Mouse (Mus musculus) limb, embryonic 14.5 days (tissue): ENCODE results near the gene Akap12. TPM values are rescaled to one million over a fixed set of nuclear protein-coding genes. Genes with fewer than 3 reads are reported as not detected.

Experiments
- ATAC-seq: fragments of 200-750 bp; cut with Nextera tagmentation; 2 replicates; pipeline ENCODE4 v1.8.0; 2017; ENCODE audit warnings: low read depth, moderate number of reproducible peaks, moderate TSS enrichment; ENCODE audit not compliant: low FRiP score
- DNase-seq: peaks from one replicate; pipeline ENCODE4 v3.0.0-alpha.2; 2015; ENCODE audit warnings: low spot score
- H3K27ac ChIP-seq: fragments of 300-500 bp; sonication (generic); replicated peaks from 2 replicates; pipeline ENCODE4 v1.5.1; 2014; ENCODE audit warnings: low read depth, mild to moderate bottlenecking, low read length, moderate library complexity, mixed read lengths
- H3K27me3 ChIP-seq: fragments of 300-500 bp; sonication (generic); 2 replicates; pipeline ENCODE4 v1.6.1; 2014; ENCODE audit warnings: low read length, mixed read lengths; ENCODE audit not compliant: control insufficient read depth, insufficient read depth
- H3K36me3 ChIP-seq: fragments of 300-500 bp; sonication (generic); 2 replicates; pipeline ENCODE4 v1.6.1; 2014; ENCODE audit warnings: mild to moderate bottlenecking, low read length, moderate library complexity, mixed read lengths; ENCODE audit not compliant: control insufficient read depth, insufficient read depth
- H3K4me1 ChIP-seq: fragments of 300-500 bp; sonication (generic); 2 replicates; pipeline ENCODE4 v1.6.1; 2014; ENCODE audit warnings: antibody characterized with exemption, low read length, mixed read lengths; ENCODE audit not compliant: control insufficient read depth, insufficient read depth
- H3K4me2 ChIP-seq: fragments of 300-500 bp; sonication (generic); replicated peaks from 2 replicates; pipeline ENCODE4 v1.6.1; 2014; ENCODE audit warnings: low read depth, mild to moderate bottlenecking, low read length, moderate library complexity; ENCODE audit not compliant: severe bottlenecking
- H3K4me3 ChIP-seq: fragments of 300-500 bp; sonication (generic); replicated peaks from 2 replicates; pipeline ENCODE4 v1.5.1; 2014; ENCODE audit warnings: low read length
- H3K9ac ChIP-seq: fragments of 300-500 bp; sonication (generic); 2 replicates; pipeline ENCODE4 v1.6.1; 2014; ENCODE audit warnings: mild to moderate bottlenecking, low read depth, low read length, moderate library complexity; ENCODE audit not compliant: severe bottlenecking
- H3K9me3 ChIP-seq: fragments of 300-500 bp; sonication (generic); 2 replicates; pipeline ENCODE4 v1.6.1; 2016; ENCODE audit warnings: low read length; ENCODE audit not compliant: control insufficient read depth
- POLR2A ChIP-seq: fragments of 200-500 bp; IDR thresholded peaks from 2 replicates; pipeline ENCODE4 v1.8.0; 2012; ENCODE audit warnings: inconsistent platforms, mild to moderate bottlenecking, moderate library complexity, borderline replicate concordance; ENCODE audit not compliant: insufficient read depth, insufficient read length; ENCODE audit errors: extremely low read depth
- WGBS: fragments of 180-500 bp; shearing (Covaris S2); extraction: QIAGEN DNeasy Blood & Tissue Kit; methylation state at CpG from one replicate; pipeline ENCODE4 v1.1.7; 2014; 5-methylcytosine and 5-hydroxymethylcytosine counted together
- polyA plus RNA-seq, 2 experiments: library from polyadenylated mRNA; depleted of rRNA in 1 of 2; stranded (reverse) in 1 of 2; unstranded in 1 of 2; fragments of >200 nt; fragmentation: Nextera tagmentation in 1 of 2; extraction: Ambion mirVana in 1 of 2; gene quantifications; 2 replicates each; pipeline versions ENCODE4 v1.2.1 to v1.2.3; 2012 to 2014

Gene Akap12
- polyA plus RNA-seq, 2 experiments = 41.0 to 42.2 TPM

- Histone ChIP-seq H3K4me1 (peaks cover 9% of the 10 kb centered on the region; the same call in 1 of the 2 replicates), H3K27ac (no peak overlapping the region), H3K9ac (no peak overlapping the region), H3K9me3 (no peaks in the 10 kb centered on the region), H3K4me3 (no peak overlapping the region), H3K27me3 (no peaks in the 10 kb centered on the region), H3K36me3 (no peaks in the 10 kb centered on the region; the same call in 1 of the 2 replicates), H3K4me2 (no peak overlapping the region)
- DNase-seq = no peak
- WGBS = 75% methylated on average over 6 of the region's 6 CpGs
- TF ChIP-seq POLR2A = no peak
- no peak for ATAC-seq
These were observed 24.4 kb downstream of the Akap12 start for GRCm38 (mm10) chr10:4290561-4290960.

DNA sequence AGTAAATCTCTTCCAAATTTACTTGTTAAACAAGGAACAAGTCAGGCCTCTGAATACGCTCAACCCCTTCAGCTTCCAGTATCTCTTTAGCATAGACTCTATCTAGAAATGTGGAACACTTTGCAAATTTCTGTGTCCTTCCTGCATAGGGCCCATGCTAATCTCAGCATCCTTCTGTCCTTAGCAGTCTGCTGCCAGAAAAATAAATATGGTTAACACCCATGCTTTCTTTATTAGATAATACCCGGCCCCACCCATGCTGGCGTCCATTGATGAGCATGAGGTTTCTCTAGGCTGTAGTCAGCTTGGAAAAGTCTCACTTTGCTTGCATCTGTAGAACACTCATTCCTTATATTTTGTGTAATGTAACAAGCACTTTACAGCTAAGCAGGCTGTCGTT is 27.2 kb downstream of the Akap12 start:
- 70% methylated on average over 4 of the region's 4 CpGs for WGBS
- Histone ChIP-seq H3K9me3 (no peaks in the 10 kb centered on the region), H3K36me3 (no peaks in the 10 kb centered on the region), H3K4me2 (no peak overlapping the region), H3K4me1 (peaks cover 9% of the 10 kb centered on the region; the same call in 1 of the 2 replicates), H3K9ac (no peak overlapping the region), H3K4me3 (no peak overlapping the region), H3K27me3 (no peaks in the 10 kb centered on the region), H3K27ac (no peak overlapping the region)
- no peak for TF ChIP-seq POLR2A
- no peak for DNase-seq
- ATAC-seq = no peak

GRCm38 (mm10) chr10:4303558-4303957 is 37.4 kb downstream of the Akap12 start:
- Histone ChIP-seq H3K27me3 (no peaks in the 10 kb centered on the region), H3K9ac (no peak overlapping the region), H3K9me3 (no peaks in the 10 kb centered on the region), H3K36me3 (no peaks in the 10 kb centered on the region), H3K27ac (no peak overlapping the region), H3K4me1 (no peaks in the 10 kb centered on the region; the same call in 1 of the 2 replicates), H3K4me3 (no peak overlapping the region), H3K4me2 (no peak overlapping the region)
- no peak for ATAC-seq
- 76% methylated on average over 5 of the region's 5 CpGs for WGBS
- TF ChIP-seq POLR2A = no peak
- DNase-seq = no peak

- DNase-seq (no peak), ATAC-seq (no peak)
- H3K4me3 ChIP-seq = no peak overlapping the region
- no peak overlapping the region for H3K4me2 ChIP-seq
- no peak overlapping the region for H3K9ac ChIP-seq
- H3K27me3 ChIP-seq = no peaks in the 10 kb centered on the region
- H3K36me3 ChIP-seq = no peaks in the 10 kb centered on the region
- H3K9me3 ChIP-seq = no peaks in the 10 kb centered on the region
- H3K27ac ChIP-seq = no peak overlapping the region
- TF ChIP-seq POLR2A = no peak
- WGBS = 70% methylated on average over 8 of the region's 8 CpGs
- peaks cover 2% of the 10 kb centered on the region for H3K4me1 ChIP-seq
These were observed 57.7 kb downstream of the Akap12 start for GRCm38 (mm10) chr10:4323885-4324284.

DNA sequence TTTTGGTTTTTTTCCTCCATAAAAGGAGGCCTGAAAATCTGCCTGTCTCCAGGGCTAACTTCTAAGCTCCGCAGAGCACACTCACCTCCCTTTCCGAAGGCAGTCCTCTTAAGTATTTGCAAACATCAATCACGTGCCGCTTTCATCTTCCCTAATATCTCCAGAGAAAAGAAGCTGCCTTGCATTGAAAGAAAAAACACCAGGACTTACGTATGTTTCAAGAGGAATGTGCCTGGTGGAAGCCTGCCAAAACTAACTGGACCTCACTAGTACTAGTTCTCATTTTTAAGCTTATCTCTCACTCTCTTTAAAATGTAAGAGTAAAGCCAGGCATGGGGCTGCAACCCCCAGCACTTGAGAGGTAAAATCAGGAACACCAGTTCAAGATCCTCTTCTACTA is 59.4 kb downstream of the Akap12 start:
- DNase-seq = peak; percentile 73
- Histone ChIP-seq H3K27ac (peak overlapping the region; percentile 48; the same call in 1 of the 2 replicates), H3K9ac (no peak overlapping the region), H3K9me3 (no peaks in the 10 kb centered on the region), H3K4me3 (no peak overlapping the region), H3K4me2 (no peak overlapping the region), H3K27me3 (no peaks in the 10 kb centered on the region), H3K4me1 (peaks cover 2% of the 10 kb centered on the region), H3K36me3 (no peaks in the 10 kb centered on the region)
- ATAC-seq = no peak
- WGBS = 27% methylated on average over 5 of the region's 5 CpGs
- TF ChIP-seq POLR2A = no peak

DNA sequence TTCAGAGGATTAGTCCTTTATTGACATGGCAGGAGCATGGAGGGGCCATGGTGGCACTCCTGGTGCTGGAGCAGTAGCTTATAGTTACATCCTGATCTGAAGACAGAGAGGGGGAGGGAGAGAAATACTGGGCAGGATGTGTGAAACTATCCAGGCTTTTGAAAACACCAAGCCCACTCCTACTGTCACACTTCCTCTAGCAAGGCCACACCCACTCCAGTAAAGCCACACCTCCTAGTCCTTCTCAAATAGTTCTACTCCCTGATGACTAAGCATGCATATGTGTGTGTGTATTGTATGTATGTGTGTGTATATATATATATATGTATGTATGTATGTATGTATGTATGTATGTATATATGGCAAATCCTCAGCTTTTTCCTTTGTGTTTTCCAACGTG is 61.5 kb downstream of the Akap12 start:
- no peak for TF ChIP-seq POLR2A
- no peak for ATAC-seq
- no peak for DNase-seq
- H3K4me2 ChIP-seq = no peak overlapping the region
- H3K27me3 ChIP-seq = no peaks in the 10 kb centered on the region
- no peak overlapping the region for H3K4me3 ChIP-seq
- H3K9me3 ChIP-seq = no peaks in the 10 kb centered on the region
- H3K27ac ChIP-seq = no peak overlapping the region
- H3K4me1 ChIP-seq = peaks cover 2% of the 10 kb centered on the region
- WGBS = 85% methylated on average over 1 of the region's 1 CpGs
- H3K36me3 ChIP-seq = no peaks in the 10 kb centered on the region
- no peak overlapping the region for H3K9ac ChIP-seq
